Mouse (Mus musculus): ENCODE results near the gene Add1.
"Not testable (repeated sequence)": the region's sequence is repeated elsewhere in the genome, so short reads cannot be mapped to it uniquely, and the experiment has no call there.

Add1 gene

GRCm38 (mm10) chr5:34550251-34550650 lies 23.2 kb upstream of the Add1 start:
- in situ Hi-C loops (cut with MseI, MboI), result no loop called here

GRCm38 (mm10) chr5:34551821-34552220 lies 21.6 kb upstream of the Add1 start:
- in situ Hi-C loops (cut with MseI, MboI), result no loop called here

- in situ Hi-C loops (cut with MseI, MboI), result no loop called here
These were observed 9.6 kb upstream of the Add1 start for GRCm38 (mm10) chr5:34563854-34564253.

GRCm38 (mm10) chr5:34564291-34564690 lies 9.2 kb upstream of the Add1 start:
- in situ Hi-C loops (cut with MseI, MboI), result no loop called here

- in situ Hi-C loops (cut with MseI, MboI), result no loop called here
These were observed 7.8 kb upstream of the Add1 start for GRCm38 (mm10) chr5:34565545-34566283.

GRCm38 (mm10) chr5:34571551-34571950 lies 1.9 kb upstream of the Add1 start:
- in situ Hi-C loops (cut with MseI, MboI), result no loop called here

- in situ Hi-C loops (cut with MseI, MboI), result not testable (repeated sequence)
These were observed 896 bp upstream of the Add1 start for GRCm38 (mm10) chr5:34572568-34572967.

GRCm38 (mm10) chr5:34574721-34575120 lies 1.3 kb downstream of the Add1 start:
- in situ Hi-C loops (cut with MseI, MboI), result no loop called here

- in situ Hi-C loops (cut with MseI, MboI), result no loop called here
These were observed 2.8 kb downstream of the Add1 start for GRCm38 (mm10) chr5:34576286-34576685.

GRCm38 (mm10) chr5:34578038-34578655 lies 4.7 kb downstream of the Add1 start:
- in situ Hi-C loops (cut with MseI, MboI), result no loop called here

- in situ Hi-C loops (cut with MseI, MboI), result no loop called here
These were observed 5.9 kb downstream of the Add1 start for GRCm38 (mm10) chr5:34579377-34579776.

- in situ Hi-C loops (cut with MseI, MboI), result not testable (repeated sequence)
These were observed 8.3 kb downstream of the Add1 start for GRCm38 (mm10) chr5:34581671-34582313.

GRCm38 (mm10) chr5:34582314-34582675 lies 8.8 kb downstream of the Add1 start:
- in situ Hi-C loops (cut with MseI, MboI), result no loop called here

GRCm38 (mm10) chr5:34585216-34585615 lies 11.8 kb downstream of the Add1 start:
- in situ Hi-C loops (cut with MseI, MboI), result no loop called here

- in situ Hi-C loops (cut with MseI, MboI), result no loop called here
These were observed 14.4 kb downstream of the Add1 start for GRCm38 (mm10) chr5:34587881-34588280.

- in situ Hi-C loops (cut with MseI, MboI), result no loop called here
These were observed 16.6 kb downstream of the Add1 start for GRCm38 (mm10) chr5:34590059-34590458.

- in situ Hi-C loops (cut with MseI, MboI), result no loop called here
These were observed 17.2 kb downstream of the Add1 start for GRCm38 (mm10) chr5:34590702-34591101.

- in situ Hi-C loops (cut with MseI, MboI), result no loop called here
These were observed 18.0 kb downstream of the Add1 start for GRCm38 (mm10) chr5:34591388-34592004.

GRCm38 (mm10) chr5:34592224-34592623 lies 18.8 kb downstream of the Add1 start:
- in situ Hi-C loops (cut with MseI, MboI), result not testable (repeated sequence)

GRCm38 (mm10) chr5:34592666-34593065 lies 19.2 kb downstream of the Add1 start:
- in situ Hi-C loops (cut with MseI, MboI), result no loop called here

GRCm38 (mm10) chr5:34593202-34593727 lies 19.8 kb downstream of the Add1 start:
- in situ Hi-C loops (cut with MseI, MboI), result no loop called here

GRCm38 (mm10) chr5:34604576-34604975 lies 31.1 kb downstream of the Add1 start:
- in situ Hi-C loops (cut with MseI, MboI), result no loop called here

All from mouse trophoblast stem cell (cell line).